Mouse (Mus musculus): ENCODE measurements around the gene Blnk.

Gene Blnk

DNA sequence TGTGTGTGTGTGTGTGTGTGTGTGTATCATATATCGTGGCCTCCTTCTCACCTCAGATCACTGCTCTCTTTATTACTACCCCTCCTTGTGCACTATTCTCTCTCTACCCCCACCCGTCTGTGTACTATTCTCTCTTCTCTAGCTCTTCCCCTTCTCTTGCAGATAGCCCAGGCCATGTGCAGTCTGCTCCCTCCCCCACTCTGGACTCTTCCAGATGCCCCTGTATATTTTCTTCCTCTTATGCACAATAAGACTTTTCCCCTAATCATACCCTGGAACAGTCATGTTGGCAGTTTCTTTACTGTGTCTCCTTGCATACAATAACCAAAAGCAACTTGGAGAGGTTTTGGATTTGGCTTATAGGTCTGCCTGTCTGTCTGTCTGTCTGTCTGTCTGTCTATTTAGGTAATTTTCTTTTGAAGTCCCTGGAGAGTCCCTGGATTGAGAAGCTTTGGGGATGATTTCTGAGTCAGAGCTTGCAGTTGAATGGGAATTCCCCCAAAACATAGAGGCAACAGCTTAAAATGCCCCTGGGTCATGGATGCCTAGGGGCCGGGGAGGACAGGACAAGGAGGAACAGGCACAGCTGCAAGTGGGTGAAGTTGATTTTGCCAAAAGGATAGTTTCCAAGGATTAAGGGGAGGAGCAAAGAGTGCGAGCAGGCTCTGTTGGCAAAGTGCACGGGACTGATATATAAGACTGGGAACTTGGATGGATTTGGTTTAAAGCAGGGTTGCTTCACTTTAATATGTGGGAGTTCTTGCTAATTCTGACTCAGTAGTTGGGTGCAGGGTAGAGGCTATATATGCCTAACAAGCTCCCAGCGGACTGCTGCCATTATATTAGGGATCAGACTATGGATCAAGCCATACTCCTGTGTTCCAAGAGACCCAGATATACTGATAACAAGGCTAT is 29.1 kb downstream of the Blnk start:
- no peak for DNase-seq (ENCODE audit: low read depth, low spot score)

DNA sequence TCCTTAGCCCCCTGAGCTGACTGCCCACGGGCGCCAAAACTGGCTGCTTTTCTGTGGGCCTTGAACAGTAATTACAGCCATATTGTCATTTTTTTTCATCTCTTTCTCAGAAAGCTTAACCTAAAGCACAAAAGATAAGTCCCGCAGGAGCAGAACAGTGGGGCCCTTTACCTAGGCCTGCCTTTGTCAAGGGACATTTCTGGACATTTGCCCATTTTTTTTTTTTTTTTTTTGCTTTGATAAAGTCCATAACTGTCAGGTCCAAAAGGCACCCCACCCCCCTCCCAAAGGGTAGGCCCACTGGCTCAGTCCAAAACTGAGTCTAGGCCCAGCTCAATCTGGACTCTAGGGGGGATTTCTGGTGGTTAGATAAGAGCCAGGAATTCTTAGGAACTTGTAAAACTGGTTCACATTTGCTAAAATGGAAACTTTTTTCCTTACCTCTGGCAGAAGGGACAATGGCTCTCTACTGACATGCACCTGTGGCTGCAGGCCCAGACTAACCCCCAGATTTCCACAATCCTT is 29.9 kb downstream of the Blnk start:
- no peak for DNase-seq (ENCODE audit: low read depth, low spot score)

DNA sequence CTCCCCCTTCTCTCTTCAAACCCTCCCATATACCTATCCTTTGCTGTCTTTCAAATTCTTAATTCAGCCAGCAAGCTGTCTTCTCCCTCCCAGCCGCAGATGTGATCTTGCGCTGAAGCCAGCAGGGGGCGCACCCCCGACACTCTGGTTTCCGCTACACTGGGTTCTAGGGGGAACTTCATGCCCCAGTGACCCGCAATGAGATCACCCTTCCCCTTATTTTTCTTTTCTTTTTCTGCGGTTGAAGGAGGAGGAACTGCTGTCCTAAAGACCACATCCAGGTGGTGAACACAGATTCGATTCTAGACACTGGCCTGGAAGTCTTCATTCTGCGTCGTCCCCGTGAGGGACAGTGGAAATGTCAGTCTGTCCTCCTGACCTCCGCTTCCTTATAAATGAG is 31.3 kb downstream of the Blnk start:
- peak; percentile 67 for DNase-seq (ENCODE audit: low read depth, low spot score)

GRCm38 (mm10) chr19:40958981-40959380 is 35.4 kb downstream of the Blnk start:
- peak; percentile 54 for DNase-seq (ENCODE audit: low read depth, low spot score)

GRCm38 (mm10) chr19:40946937-40947577 is 47.3 kb downstream of the Blnk start:
- peak; percentile 41 for DNase-seq (ENCODE audit: low read depth, low spot score)

DNA sequence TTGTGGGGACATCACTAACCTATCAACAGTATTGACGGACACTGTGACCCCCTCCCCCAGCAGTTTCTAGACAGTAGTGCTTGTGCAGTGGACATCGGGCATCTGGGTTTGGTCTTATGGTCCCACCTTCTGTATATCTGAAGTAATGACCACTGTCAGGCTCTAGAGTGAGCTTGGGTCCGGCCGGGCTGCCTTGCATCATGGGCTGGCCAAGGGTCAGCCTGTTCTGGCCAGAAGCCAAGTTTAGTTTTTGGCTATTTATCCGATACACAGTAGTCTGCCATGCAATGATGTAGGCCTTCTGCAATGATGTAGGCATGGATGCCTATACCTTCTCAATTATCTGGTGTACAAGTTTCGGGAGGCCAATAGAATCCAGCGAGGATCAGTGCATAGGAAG is 50.8 kb downstream of the Blnk start:
- DNase-seq (ENCODE audit: low read depth, low spot score): no peak

GRCm38 (mm10) chr19:40936038-40936437 is 58.3 kb downstream of the Blnk start:
- peak; percentile 91 for DNase-seq (ENCODE audit: low read depth, low spot score)

DNA sequence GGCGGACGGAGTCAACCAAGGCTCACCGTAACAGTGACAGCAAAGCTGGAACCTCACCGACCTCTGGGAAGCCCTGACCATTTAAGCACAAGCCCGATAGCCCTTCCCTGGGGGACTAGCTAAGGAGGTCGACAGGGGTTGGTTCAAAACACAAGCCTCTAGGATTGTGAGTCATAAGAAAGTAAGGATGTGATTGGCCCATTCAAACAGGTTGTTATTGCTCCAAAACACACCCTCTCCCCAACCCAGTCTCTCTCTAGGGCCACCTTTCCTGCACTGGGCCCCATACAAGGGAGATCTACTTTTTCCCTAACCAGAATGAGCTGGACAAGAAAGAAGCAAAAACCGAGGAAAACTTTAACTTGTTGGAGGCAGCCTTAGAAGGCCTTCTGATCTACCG is 59.0 kb downstream of the Blnk start:
- peak; percentile 82 for DNase-seq (ENCODE audit: low read depth, low spot score)

DNA sequence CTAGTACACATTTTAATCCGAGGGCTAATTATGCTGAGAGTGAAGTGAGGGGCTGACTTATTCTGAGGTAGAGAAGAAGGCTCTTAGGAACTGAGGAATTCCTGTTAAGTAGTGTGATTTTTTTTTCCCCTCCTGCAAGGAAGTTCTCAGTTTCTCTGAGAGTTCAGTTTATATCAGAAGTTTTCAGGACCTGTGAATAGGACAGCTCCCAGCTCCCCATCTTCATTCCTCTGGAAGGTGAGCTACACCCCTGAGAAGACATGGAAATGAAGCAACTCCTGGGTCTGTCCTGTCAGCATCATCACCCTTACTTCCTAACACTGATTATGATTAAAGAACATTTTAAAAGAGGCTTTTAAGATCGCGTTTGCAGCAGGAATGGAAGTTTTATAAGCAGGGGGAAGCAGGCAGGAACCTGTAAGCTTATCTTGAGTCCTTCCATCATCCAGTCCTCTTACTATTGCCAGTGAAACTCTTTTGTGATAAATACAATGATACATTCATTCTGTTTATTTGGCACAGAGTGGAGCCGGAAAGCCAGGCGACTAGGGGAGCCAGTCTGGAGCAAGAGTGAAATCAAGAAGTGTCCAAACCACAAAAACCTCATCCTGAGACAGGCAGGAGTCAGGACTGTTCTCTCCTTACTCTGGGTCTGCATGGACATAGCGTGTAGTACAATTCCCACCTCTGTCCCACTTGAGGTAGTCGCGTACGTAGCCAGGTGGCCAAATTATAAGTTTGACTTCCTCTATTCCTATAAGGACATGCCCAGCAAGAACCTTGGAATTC is 62.6 kb downstream of the Blnk start:
- DNase-seq (ENCODE audit: low read depth, low spot score): no peak

- DNase-seq (ENCODE audit: low read depth, low spot score): peak; percentile 70
These were observed 99.0 kb downstream of the Blnk start for GRCm38 (mm10) chr19:40895393-40895703.

DNA sequence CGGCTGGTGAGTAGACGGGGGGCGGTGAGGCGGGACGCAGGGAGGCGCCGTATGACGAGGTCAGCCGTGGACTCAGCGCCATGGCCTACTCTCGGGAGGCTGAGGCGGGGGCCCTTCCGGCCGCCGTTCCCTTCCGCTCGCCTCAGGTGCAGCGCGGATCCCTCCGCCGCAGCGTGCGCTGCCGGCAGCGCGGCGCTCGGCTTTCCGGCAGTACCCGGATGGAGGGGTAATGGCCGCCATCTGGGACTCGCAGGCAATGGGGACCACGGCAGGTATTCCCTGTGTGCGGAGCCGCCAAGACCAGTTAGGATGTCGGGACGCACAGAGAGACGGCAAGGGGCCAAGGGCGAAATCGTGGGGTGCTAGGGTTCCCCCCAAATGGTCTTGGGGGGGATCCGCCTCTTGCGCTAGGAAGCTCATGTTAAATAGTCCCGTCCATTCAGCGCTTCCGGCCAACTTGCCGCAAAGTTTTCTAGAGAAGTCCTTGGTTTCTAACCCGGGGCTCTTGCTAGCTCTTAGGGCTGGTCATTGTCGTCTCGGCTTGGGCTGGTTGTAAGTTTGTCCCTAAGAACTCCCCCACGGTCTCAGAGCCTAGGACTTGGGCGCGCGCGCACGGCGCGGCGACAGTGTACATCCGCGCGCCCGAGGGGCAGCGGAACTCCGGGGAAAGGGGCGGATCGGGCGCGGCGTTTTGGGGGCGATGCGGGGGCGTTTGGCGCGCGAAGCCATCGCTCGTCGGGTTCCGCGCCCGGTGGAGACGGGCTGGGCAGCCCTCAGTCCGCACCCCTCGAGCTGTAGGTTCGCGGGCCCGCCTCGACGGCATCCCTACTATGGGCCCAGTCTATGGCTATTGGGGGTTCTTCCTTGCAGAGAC is 99.6 kb downstream of the Blnk start, which contains the start of gene Zfp518a:
Zfp518a (plus strand) TSS at position 187 of the 874 bp plus-strand sequence.
- peak; percentile 90 for DNase-seq (ENCODE audit: low read depth, low spot score)

DNA sequence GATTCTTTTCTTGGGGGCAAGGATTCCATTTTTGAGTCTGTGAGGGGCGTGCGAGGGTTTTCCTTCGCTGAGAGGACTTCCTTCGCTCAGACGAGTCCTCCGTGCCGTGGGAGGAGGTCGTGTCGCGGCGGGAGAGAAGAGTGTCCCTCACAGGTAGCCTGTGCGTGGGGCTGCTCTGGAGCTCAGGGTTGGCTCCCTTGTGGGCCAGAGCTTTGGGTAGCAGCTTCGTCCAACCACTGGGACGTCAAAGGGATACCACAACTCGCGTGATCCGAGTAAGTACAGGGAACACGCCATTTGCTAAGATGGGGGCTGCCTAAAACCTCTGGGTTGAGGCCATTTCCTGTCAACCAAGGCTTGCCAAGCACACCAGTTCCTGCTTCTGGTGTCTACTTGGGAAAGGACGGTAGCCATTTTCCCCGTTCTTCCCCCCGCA is 100.2 kb downstream of the Blnk start:
- peak; percentile 62 for DNase-seq (ENCODE audit: low read depth, low spot score)

GRCm38 (mm10) chr19:40888887-40889286 is 105.4 kb downstream of the Blnk start:
- no peak for DNase-seq (ENCODE audit: low read depth, low spot score)

- DNase-seq (ENCODE audit: low read depth, low spot score): no peak
These were observed 112.6 kb downstream of the Blnk start for GRCm38 (mm10) chr19:40881700-40882099.
